Mouse (Mus musculus): ENCODE data around the gene Ephb1. TPM values are rescaled to one million over a fixed set of nuclear protein-coding genes. Genes with fewer than 3 reads are reported as not detected.

Gene Ephb1
- total and polyA plus RNA-seq, 3 experiments = not detected

DNA sequence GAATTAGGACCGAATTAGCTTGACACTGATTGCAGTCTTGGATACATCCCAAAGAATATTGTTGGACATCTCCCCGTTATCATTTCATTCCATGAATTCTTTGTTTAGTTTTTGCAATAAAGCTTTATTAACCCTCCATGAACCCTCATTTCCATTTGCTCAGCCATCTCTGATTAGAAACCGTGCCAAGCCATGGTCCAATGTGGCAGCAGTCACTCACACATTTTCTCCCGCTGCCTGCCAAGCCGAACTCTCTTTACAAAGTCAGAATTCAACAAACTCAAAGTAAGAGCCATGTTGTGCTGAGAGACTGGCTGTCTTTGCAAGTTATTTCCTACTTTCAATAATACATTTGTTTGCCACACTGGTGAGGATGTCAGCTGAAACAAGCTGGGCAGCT lies 84.0 kb downstream of the Ephb1 start:
- Histone ChIP-seq H3K9me3 (replicated peaks; ENCODE audit: insufficient read depth, low read length) (no peaks in the 10 kb centered on the region; the same call in 1 of the 2 replicates), H3K79me2 (ENCODE audit: control insufficient read depth, insufficient read depth, low read length, poor library complexity) (no peaks in the 10 kb centered on the region), H3K4me3 (ENCODE audit: control insufficient read depth in 1 of 2, insufficient read depth in 1 of 2, low read depth in 2 of 2, low read length in 2 of 2) (no peak overlapping the region), H3K36me3 (ENCODE audit: control insufficient read depth in 1 of 2, insufficient read depth in 2 of 2, low read length in 2 of 2) (no peaks in the 10 kb centered on the region), H3K4me1 (ENCODE audit: control insufficient read depth in 1 of 2, insufficient read depth in 2 of 2, low read length in 2 of 2) (no peaks in the 10 kb centered on the region), H3K27me3 (ENCODE audit: control insufficient read depth in 1 of 2, insufficient read depth in 2 of 2, low read length in 2 of 2) (no peaks in the 10 kb centered on the region), H3K27ac (ENCODE audit: control insufficient read depth, low read depth, low read length) (no peak overlapping the region), H3K9ac (ENCODE audit: control insufficient read depth, low read depth, low read length, poor library complexity, severe bottlenecking) (no peak overlapping the region)
- TF ChIP-seq MYC (IDR thresholded peaks at IDR 0.05; ENCODE audit: low read depth, low read length) = no peak
- TF ChIP-seq SMC3 (IDR thresholded peaks at IDR 0.05; ENCODE audit: low read depth, low read length) = no peak
- TF ChIP-seq POLR2AphosphoS2 (IDR thresholded peaks at IDR 0.05; ENCODE audit: low read length) = no peak
- TF ChIP-seq KAT2A (conservative IDR thresholded peaks at IDR 0.05; ENCODE audit: low read depth, low read length) = no peak
- TF ChIP-seq TAL1 (IDR thresholded peaks at IDR 0.05; ENCODE audit: low read length) = no peak
- TF ChIP-seq ZC3H11A (IDR thresholded peaks at IDR 0.05; ENCODE audit: low read depth, low read length) = no peak
- TF ChIP-seq E2F4 (IDR thresholded peaks at IDR 0.05; ENCODE audit: borderline replicate concordance, low read depth, low read length) = no peak
- TF ChIP-seq EP300 (IDR thresholded peaks at IDR 0.05; ENCODE audit: low read depth in 1 of 2, low read length in 2 of 2) = no peak
- no peak for TF ChIP-seq HCFC1 (IDR thresholded peaks at IDR 0.05; ENCODE audit: low read depth, low read length)
- no peak for TF ChIP-seq ELF1 (IDR thresholded peaks at IDR 0.05; ENCODE audit: low read depth, low read length)
- no peak for TF ChIP-seq UBTF (IDR thresholded peaks at IDR 0.05; ENCODE audit: borderline replicate concordance, insufficient read depth, low read depth, low read length)
- TF ChIP-seq MAX (IDR thresholded peaks at IDR 0.05; ENCODE audit: low read length) = no peak
- no peak for TF ChIP-seq RAD21 (IDR thresholded peaks at IDR 0.05; ENCODE audit: low read depth, low read length)
- TF ChIP-seq NRF1 (IDR thresholded peaks at IDR 0.05; ENCODE audit: insufficient read depth, low read depth, low read length, poor library complexity, severe bottlenecking) = no peak
- TF ChIP-seq MXI1 (IDR thresholded peaks at IDR 0.05; ENCODE audit: low read depth, low read length) = no peak
- no peak for DNase-seq (ENCODE audit: low read depth, low spot score)

DNA sequence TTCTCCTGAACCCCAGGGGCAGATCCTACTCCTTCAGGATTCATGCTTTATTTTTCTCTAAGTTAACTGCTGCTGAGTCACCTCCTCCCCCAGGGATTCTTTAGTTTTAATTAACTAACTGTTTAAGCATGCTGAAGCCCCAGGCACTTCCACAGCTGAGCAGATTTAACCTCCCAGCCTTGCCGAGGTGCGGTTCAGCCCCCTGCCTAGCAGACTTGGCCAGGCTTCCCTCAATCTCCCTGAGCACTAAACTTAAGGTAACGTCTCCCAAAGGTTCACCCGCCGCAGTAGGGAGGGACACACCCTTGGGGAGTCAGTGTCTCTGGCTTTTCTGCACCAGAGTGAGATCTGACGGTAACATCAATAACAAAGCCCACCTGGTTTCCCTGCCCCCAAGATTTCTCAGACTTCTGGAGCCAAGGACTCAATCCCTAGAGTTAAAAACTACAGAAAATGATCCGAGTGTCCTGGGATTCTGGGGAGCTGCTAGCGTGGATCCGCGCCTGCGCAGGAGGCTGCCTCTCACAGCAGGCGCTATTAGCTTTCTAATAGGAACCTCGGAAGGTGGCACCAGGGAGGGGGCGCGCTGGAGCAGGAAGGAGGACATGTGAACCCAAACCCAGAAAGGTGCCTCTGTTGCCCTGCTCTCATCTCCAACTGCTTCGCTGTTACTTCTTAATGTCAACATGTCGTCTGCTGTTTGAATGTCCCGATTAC lies 87.0 kb downstream of the Ephb1 start:
- Histone ChIP-seq H3K4me3 (ENCODE audit: control insufficient read depth in 1 of 2, insufficient read depth in 1 of 2, low read depth in 2 of 2, low read length in 2 of 2) (no peak overlapping the region), H3K36me3 (ENCODE audit: control insufficient read depth in 1 of 2, insufficient read depth in 2 of 2, low read length in 2 of 2) (no peaks in the 10 kb centered on the region), H3K27ac (ENCODE audit: control insufficient read depth, low read depth, low read length) (no peak overlapping the region), H3K4me1 (ENCODE audit: control insufficient read depth in 1 of 2, insufficient read depth in 2 of 2, low read length in 2 of 2) (no peaks in the 10 kb centered on the region), H3K27me3 (ENCODE audit: control insufficient read depth in 1 of 2, insufficient read depth in 2 of 2, low read length in 2 of 2) (no peaks in the 10 kb centered on the region), H3K79me2 (ENCODE audit: control insufficient read depth, insufficient read depth, low read length, poor library complexity) (no peaks in the 10 kb centered on the region), H3K9ac (ENCODE audit: control insufficient read depth, low read depth, low read length, poor library complexity, severe bottlenecking) (no peak overlapping the region), H3K9me3 (replicated peaks; ENCODE audit: insufficient read depth, low read length) (no peaks in the 10 kb centered on the region; the same call in 1 of the 2 replicates)
- TF ChIP-seq SIN3A (IDR thresholded peaks at IDR 0.05; ENCODE audit: low read length) (no peak), MAX (IDR thresholded peaks at IDR 0.05; ENCODE audit: low read length) (no peak), ETS1 (IDR thresholded peaks at IDR 0.05; ENCODE audit: low read depth, low read length) (no peak), MXI1 (IDR thresholded peaks at IDR 0.05; ENCODE audit: low read depth, low read length) (no peak), POLR2A (IDR thresholded peaks at IDR 0.05; ENCODE audit: control insufficient read depth in 1 of 2, insufficient read depth in 1 of 2, low read depth in 1 of 2, low read length in 2 of 2, poor library complexity in 1 of 2) (no peak), RCOR1 (IDR thresholded peaks at IDR 0.05; ENCODE audit: low read depth, low read length) (no peak), KAT2A (conservative IDR thresholded peaks at IDR 0.05; ENCODE audit: low read depth, low read length) (no peak), TAL1 (IDR thresholded peaks at IDR 0.05; ENCODE audit: low read length) (no peak), BHLHE40 (IDR thresholded peaks at IDR 0.05; ENCODE audit: borderline replicate concordance, low read depth, low read length) (no peak), GATA1 (IDR thresholded peaks at IDR 0.05; ENCODE audit: low read depth, low read length) (no peak)
- DNase-seq (ENCODE audit: low read depth, low spot score) = no peak
